Mouse (Mus musculus) MEL-GATA-1-ER (cell line): ENCODE measurements around the gene Sh3pxd2a.
A peak's percentile ranks its signal among the peaks of the same experiment; 100 is the strongest.

Source experiments
- DNase-seq: peaks from one replicate; pipeline ENCODE4 v3.0.0-alpha.2; 2012; ENCODE audit warnings: low read depth; ENCODE audit errors: extremely low read depth

Sh3pxd2a gene

DNA sequence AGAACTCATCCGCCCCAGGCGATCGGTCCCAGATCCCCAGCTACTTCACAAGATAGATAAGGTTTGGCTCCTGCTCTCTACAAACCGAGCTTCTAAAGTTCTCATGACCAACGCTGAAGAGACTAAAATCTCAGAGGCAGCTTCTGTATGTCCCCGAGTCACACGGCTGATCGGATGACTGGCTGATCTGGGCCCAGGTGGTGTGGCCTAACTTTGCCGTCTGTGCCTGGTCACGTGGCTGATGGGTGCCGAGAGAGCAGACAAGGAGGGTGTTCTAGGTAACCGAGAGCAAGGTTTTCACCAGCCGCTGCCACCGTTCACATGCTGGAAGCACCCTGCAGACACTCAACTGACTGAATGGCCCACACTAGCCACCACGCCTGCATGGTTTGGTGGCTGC, 83.2 kb downstream of the Sh3pxd2a start:
- DNase-seq, result no peak

DNA sequence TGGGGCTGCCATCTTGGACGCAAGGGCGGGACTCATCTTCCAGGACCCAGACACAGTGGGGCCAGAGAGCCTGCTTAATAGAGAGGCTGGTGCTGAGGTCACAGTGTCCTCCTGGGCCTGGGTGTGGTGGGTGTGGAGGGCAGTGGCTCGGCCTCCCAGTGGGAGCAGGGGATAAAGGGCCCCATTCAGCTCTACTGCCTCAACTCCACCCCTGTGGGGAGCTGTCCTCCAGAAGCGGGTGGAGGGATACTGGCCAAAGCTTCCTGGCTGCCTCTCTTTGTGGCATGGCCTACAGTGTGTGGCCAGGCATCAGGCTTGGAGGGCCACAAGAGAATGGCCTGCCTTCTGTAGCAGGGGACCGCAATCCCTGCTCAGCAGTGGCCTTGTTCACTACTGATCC, 85.1 kb downstream of the Sh3pxd2a start:
- DNase-seq, result no peak

DNA sequence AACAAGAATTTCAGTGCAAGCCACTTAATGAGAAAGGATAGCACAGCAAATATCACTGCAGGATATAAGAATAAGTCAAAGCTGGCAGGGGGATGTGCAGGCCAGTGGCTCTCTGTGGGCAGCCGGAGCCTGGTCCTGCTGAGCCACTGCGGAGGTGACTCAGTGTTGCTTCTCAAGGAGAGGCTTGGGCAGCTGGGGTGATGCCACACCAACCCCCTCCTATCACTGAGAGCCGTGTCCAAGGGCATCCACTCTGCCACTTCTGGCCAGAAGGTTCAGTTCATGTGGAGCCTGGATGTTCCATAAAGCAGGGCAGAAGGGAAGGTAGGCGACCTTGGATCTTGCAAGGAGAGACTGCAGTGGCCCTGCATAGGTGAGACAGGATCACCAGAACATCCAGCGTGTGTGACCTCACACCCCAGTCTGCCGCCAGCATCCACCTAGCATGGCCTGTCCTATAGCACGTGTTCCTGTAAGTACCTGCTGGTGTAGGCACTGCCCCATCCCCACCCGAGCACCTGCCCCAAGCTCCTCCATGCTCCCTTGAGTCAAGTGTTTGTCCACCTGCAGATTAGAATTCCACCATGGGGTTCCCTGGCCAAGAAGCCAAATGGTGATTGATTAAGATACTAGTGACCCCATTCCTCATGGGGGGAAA, 89.2 kb downstream of the Sh3pxd2a start:
- DNase-seq, result no peak

DNA sequence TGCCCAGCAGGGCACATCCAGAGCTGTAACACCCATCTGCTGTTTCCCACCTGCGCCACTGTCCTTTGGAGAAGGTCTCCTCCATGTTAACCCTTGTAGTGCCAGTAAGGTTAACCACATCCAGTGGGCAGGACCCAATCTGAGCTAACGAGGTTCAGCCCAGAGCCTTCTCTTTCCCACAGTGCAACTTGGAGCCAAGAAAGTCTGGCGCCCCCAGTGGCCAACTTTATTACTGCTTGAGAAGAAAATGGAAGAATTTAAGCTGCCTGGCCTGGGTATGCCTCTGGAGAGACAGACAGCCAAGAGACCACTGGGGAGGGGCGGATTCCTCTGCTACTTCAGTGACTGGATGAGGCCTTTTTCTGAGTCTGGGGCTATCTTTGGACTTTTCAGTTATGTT, 89.8 kb downstream of the Sh3pxd2a start:
- DNase-seq, result peak; percentile 19

DNA sequence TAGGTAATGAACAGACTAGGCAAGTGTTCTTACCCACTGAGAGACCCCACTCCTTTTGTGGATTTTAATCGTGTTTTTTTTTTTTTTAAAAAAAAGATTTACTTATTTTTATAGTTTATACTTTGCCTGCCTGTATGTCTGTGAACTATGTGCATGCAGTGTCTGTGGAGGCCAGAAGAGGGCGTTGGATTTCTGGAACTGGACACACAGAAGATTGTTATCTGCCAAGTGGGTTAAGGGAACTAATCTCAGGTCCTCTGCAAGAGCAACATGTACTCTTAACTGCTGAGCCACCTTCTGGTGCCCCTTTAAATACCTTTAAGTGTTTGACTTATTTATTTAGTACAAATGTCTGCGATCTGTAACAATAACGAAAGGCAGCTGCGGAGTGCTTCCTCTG, 92.2 kb downstream of the Sh3pxd2a start:
- no peak for DNase-seq

DNA sequence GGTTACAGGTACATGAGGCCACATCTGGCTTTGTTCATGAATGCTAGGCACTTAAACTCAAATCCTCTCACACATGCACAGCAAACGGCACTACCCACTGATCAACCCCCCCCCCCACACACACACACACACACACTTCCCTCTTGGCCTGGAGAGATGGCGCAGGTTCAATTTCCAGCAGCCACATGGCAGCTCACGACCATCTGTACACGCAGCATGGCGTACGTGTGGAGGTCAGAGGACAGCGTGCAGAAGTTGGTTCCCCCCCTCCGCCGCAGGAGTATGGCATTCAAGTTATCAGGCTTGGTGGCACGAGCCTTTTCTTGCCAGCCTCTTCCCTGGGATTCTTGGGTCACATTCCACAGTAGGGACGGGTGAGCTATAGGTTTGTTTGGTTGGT, 92.7 kb downstream of the Sh3pxd2a start:
- no peak for DNase-seq

DNA sequence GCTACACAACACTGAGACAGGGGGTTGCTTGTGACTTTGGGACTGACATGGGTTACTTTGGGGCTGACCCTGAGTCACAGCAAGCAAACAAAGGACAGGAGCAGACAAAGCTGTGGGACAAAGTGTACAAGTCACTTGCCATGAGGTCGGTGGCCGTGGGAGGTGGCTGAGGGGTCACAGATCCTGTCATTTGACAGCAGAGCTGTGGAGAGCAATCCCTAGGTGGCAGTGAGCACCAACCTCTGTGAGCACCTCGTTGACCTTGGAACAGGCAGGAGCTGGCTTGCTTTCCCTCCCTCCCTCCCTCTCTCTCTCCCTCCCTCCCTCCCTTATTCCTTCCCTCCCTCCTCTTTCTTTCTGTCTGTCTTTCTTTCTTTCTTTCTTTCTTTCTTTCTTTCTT, 95.2 kb downstream of the Sh3pxd2a start:
- DNase-seq, result no peak

DNA sequence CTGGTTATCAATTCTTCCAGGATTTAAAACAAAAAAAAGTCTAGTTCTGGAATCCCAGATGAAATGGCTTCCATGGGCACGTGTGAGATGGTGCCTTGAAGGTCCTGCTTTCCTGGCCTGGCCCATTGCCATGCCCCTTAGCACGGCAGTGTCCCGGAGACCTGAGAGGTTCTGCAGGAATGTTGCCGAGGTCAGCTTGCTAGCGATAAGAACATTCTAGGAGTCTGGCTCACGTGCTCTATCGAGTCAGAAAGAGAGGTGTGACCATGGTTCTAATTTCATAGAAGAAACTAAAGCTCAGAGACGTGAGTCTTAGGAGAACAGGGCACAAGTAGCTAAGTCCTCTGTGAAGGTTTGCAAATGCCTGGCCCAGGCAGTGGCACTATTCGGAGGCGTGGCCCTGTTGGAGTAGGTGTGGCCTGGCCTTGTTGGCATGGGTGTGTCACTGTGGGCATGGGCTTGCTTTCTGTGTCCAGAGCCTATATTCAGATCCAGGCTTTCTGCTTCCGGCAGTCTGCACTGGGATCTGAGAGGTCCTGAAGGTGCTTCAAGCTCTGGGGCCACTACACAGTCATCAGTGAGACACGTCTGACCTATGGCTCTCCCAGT, 96.8 kb downstream of the Sh3pxd2a start:
- no peak for DNase-seq

DNA sequence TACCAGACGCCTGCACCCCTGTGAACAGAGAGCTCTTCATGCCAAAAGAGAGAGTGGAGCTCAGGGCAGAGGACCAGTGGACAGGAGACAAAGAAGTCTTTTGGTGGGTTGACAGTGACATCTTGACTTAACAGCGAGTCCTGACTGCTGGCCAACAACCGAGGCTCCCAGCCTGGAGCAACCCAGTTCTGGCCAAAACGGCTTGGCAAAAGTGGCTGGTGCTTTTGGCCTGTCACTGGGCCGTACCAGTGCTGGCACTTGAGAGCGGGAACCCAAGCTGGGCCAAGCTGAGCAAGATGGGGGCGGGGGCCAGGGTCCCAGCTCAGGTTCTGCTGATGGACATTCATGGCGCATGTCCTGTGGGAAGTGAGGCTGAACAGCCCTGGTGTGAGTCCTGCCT, 97.6 kb downstream of the Sh3pxd2a start:
- no peak for DNase-seq

DNA sequence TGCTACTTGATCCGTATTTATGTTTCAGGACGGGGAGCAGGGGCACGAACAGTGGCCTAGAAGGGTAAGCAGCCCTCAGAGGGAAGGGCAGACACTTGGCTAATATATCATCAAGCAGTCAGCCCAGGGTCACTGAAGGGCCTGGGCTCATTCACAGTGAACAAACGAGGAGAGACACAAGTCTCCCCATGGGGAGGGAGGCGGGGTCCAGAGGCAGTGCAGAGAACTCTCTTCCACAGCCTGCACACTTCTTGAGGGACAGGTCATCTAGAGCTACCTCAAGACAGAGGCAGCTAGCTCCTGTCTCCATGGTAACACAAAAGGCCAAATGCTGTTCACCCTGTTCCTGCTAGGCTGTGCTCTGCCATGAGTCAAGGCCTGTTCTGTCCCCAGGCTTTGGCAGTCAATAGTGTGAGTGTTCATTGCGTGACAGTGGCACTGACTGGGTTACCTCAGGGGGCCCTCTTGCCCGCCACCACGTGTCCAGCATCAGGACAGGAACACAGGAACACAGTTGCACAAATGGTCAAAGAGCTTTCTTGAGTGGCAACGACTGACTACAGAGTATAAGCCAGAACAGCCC, 101.0 kb downstream of the Sh3pxd2a start:
- DNase-seq, result no peak

DNA sequence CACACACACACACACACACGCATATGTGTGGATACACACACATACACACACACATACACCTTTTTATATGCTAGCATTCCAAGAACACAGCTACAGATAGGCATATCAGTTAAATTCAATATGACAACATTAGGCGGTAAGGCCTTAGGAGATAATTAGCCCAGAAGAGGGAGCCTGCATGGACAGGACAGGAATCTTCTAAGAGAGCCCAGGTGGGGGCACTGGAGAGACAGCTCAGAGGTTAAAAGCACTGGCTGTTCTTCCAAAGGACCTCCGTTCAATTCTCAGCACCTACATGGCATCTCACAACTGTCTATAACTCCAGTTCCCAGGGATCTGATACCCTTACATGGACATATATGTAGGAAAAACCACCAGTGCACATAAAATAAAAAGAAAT, 103.3 kb downstream of the Sh3pxd2a start:
- DNase-seq, result no peak

DNA sequence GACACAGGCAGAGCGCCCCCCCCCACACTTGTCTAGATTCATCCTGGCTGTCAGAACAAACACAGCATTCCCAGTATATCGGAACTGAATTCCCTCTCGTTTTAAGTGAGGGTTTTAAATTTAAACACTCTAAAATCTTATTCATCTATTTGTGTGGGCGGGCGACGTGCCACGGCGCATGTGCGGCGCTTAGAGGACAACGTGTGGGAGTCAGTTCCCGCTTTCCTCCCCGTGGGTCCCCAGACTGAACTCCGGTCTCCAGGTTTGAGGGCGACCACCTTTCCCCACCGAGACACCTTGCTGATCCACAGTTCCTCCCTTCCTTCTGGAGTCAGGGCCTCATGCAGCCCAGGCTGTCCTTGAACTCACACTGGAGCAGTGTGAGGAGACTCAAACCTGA, 104.2 kb downstream of the Sh3pxd2a start:
- DNase-seq, result no peak

DNA sequence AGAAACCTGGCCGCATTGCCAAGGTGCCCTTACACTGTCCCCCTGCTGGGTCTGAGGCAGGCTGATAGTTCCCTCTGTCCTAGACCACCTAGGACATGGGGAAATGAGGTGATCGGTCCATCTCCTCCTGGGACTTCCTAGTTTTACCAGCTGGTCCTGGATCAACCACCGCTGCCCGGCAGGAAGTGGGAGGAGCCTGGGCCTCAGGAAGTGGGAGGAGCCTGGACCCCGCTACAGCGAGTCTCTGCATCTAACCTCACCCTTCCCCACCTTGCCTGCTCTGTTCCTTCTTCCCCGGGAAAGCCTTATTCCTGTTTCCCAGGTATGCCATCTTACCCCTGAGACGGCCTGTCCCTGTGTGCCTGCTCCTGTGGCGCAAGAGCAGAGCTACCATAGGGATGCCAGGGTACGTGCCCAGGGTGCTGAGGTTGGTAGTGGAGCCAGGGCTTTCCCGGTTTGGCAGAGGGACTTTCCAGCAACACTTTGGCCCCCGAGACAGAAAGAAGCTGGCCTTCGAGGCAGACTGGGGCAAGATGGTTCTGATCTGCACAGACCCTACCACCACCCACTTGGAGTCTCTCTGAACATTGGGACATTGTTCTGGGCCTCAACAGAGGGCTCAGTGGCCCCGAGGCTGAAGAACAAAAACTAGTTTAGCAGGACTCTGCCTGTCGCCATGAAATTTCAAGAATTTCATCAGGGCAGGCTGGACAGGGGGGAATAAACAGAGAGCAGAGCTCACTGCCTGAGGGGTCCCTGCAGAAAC, 104.9 kb downstream of the Sh3pxd2a start:
- DNase-seq, result peak; percentile 47

DNA sequence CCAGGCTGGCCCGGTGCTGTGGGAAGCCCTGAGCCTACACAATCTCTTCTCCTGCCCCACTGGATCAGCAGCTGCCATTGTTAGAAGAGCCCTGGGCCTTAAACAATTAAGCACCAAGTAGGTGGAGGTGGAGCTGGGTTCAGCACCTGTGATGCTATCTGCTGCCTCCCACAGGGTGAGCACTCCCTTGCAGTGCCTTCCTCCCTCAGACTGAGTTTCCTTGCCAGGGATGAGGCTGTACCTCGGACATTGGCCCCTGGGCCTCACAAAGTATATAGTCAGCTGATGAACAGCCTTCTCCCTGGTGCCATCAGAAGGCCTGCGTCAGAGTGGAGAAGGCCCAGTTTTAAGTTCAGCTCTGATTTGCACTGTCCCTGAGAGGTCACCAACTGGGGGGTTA, 106.9 kb downstream of the Sh3pxd2a start:
- no peak for DNase-seq

DNA sequence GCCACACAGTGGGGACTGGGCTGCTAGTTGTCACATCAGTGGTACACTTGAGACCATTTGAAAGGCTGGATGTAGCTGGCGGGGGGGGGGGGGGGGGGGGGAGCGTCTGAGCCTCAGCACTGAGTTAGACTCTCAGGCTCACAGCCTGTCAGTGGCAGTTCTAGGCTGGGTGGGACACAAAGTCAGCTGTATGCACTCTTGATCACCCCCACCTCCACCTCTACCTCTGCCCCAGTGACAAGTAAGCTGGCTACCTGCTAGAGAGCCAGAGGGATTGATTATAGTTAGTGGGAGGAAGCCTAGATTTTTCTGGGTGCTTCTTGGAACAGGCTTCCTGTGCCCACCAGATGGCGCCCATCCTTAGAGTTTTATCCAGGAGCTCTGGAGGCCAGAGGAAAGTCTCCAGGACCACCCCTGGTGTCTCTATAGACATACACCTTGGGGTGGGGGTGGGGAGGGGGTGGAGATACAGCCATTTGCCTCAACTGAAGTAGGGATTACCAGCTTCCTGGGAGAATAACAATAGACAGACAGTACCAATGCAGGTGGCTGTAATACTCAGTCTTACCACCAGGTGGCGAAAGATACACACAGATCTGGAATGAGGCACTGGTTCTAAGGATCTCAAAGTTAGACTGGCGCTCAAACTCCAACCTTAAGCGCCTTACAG, 107.9 kb downstream of the Sh3pxd2a start:
- peak; percentile 62 for DNase-seq

DNA sequence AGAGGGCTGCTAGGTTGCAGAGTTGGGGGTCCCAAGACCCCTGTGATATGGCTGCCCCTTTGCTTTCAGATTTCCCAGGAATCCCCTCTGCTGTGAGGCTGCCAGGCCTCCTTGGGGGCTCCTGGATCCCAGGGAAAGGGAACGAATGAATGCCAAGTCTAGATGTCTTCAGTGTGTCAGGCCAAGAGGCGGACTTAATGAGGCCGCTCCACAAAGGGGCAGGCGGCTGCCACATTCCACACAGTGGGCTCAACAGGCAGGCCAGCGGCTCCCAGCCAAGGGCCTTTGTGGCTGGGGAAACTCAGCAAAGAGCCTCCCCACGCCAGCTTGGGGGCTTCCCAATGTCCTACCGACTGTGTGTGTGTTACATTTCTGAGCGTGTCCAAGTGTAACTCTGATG, 109.7 kb downstream of the Sh3pxd2a start:
- no peak for DNase-seq

DNA sequence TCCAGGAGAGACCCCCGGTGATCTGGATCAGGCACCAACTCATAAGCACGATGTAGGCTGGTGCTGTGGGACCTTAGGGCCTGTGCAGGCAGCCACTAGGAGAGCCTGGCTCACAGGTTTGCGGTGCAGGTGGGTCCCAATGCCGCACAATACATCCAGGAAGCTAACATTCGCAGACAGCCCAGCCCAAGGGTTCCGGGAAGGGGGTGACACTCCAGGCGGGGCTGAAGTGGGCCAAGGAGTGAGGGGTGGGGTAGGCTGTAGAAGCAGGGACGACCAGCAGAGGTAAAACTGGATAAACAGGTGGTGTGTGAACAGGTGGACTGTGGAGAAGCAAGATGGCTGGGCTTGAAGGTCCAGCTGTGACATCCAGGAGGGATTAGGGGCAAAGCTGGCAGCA, 115.2 kb downstream of the Sh3pxd2a start:
- no peak for DNase-seq

DNA sequence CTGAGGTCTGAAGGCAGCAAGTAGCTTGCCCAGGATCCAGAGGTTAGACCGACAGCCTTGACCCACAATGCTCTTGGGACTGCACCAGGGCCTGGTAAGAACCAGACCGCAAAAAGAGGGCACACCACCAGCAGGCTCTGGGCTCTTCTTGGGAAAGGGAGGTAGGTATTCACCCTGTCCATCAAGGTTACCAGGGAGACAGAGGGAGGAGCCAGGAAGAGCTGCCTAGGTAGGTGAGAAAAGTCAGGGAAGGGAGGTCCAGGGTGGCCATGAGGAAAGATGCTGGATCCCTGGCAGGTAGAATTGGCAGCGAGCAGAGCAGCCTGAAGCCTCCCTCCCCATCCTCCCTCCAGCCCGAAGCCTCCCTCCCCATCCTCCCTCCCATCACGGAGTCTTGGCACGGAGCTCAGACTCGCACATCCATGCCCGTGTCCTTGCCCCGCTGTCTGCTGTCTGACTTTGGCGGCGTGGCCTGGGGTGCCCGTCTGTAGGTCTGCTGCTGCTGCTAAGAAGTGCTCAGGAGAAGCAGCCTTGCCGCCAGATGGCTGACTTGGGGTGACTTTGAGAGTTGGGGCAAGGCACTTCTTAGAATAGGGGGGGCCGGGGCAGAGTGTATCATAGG, 115.7 kb downstream of the Sh3pxd2a start:
- DNase-seq, result no peak

DNA sequence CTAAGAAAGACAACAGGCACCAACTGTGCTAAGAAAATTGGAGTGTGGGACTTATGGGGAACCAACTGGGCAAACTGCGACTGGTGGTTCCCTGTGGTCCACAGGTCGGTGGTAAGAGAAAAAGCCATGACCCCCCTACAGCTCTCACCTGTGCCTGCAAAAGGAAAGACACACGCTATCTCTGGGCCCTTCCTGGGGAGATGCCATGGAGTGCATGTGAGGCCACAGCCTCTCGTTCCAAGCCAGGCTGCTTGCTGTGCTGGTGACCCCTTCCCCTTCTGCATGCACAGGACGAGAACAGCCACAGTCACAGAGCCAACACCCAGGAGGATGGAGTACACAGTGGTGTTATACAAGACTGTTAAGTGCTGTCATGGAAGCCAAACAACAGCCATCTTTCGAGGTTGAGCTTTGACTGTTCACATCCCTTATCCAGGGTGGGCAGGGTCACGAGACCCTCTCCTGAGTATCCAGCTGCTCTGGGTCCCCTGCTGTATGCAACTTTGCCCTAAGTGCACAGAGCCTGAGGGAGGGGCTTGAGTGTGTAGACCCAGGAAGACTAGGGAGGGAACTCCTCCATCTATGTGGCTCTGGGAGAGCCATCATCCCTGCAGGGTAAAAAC, 117.1 kb downstream of the Sh3pxd2a start:
- DNase-seq, result no peak

DNA sequence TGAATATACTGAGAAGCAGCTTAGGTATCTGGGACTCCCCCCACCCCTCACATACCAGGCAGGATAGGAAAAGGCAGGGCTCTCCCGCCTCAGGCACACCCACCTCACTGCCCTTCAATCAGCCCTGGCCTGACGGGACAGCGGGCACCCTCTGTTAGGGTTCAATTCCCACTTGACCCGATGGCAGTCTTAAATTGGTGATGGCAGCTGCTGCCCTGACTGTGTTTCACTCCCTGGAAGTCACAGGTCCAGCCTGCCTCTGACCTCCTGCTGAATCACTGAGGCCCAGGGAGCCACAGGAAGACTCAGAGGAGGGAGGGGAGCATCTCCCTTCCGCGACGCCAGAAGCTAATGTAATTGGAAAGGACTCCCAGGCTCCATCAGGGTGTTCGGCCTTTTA, 117.6 kb downstream of the Sh3pxd2a start:
- DNase-seq, result no peak
